Mouse (Mus musculus) liver, postnatal 0 days (tissue): ENCODE data around the gene Gm6525. TPM values are rescaled to one million over a fixed set of nuclear protein-coding genes. Genes with fewer than 3 reads are reported as not detected.

ENCODE experiments used
- ATAC-seq: fragments of 200-750 bp; cut with Nextera tagmentation; 2 replicates; pipeline ENCODE4 v1.8.0; 2017; ENCODE audit warnings: mild to moderate bottlenecking, moderate library complexity
- DNase-seq: peaks from one replicate; pipeline ENCODE4 v3.0.0-alpha.2; 2016
- H3K27ac ChIP-seq: fragments of 300-500 bp; sonication (generic); 2 replicates; pipeline ENCODE4 v1.5.1; 2014; ENCODE audit warnings: antibody characterized with exemption, moderate library complexity, mild to moderate bottlenecking, low read depth
- H3K27me3 ChIP-seq: fragments of 300-500 bp; sonication (generic); 2 replicates; pipeline ENCODE4 v1.6.1; 2014; ENCODE audit warnings: low read length, control low read depth, mixed read lengths; ENCODE audit not compliant: insufficient read depth
- H3K36me3 ChIP-seq: fragments of 300-500 bp; sonication (generic); replicated peaks from 2 replicates; pipeline ENCODE4 v1.6.1; 2014; ENCODE audit warnings: mild to moderate bottlenecking, control low read depth, low read length, moderate library complexity, mixed read lengths; ENCODE audit not compliant: insufficient read depth
- H3K4me1 ChIP-seq: fragments of 300-500 bp; sonication (generic); 2 replicates; pipeline ENCODE4 v1.6.1; 2014; ENCODE audit warnings: antibody characterized with exemption, mild to moderate bottlenecking, control low read depth; ENCODE audit not compliant: insufficient read depth
- H3K4me2 ChIP-seq: fragments of 300-500 bp; sonication (generic); 2 replicates; pipeline ENCODE4 v1.6.1; 2014; ENCODE audit warnings: low read depth, mild to moderate bottlenecking, low read length, moderate library complexity, mixed read lengths
- H3K4me3 ChIP-seq: fragments of 300-500 bp; sonication (generic); 2 replicates; pipeline ENCODE4 v1.5.1; 2014; ENCODE audit warnings: low read depth, low read length
- H3K9ac ChIP-seq: fragments of 300-500 bp; sonication (generic); replicated peaks from 2 replicates; pipeline ENCODE4 v1.6.1; 2014; ENCODE audit warnings: mild to moderate bottlenecking, moderate library complexity
- H3K9me3 ChIP-seq: fragments of 300-500 bp; sonication (generic); 2 replicates; pipeline ENCODE4 v1.6.1; 2016; ENCODE audit warnings: mild to moderate bottlenecking, control low read depth, low read length, mixed read lengths
- CTCF ChIP-seq: sonication (generic); IDR thresholded peaks from 2 replicates; pipeline ENCODE4 v1.5.1; 2016; ENCODE audit warnings: antibody characterized with exemption, low read depth
- EP300 ChIP-seq: IDR thresholded peaks from 2 replicates; pipeline ENCODE4 v1.6.1; 2016; ENCODE audit warnings: antibody characterized with exemption, low read depth, mild to moderate bottlenecking
- WGBS: fragments of 180-500 bp; shearing (Covaris S2); extraction: QIAGEN DNeasy Blood & Tissue Kit; methylation state at CpG from one replicate; pipeline ENCODE4 v1.1.7; 2014; ENCODE audit not compliant: insufficient replicate concordance; 5-methylcytosine and 5-hydroxymethylcytosine counted together
- polyA plus RNA-seq: library from polyadenylated mRNA; unstranded; fragments of >200 nt; fragmentation: Nextera tagmentation; extraction: Ambion mirVana; gene quantifications from 2 replicates; pipeline ENCODE4 v1.2.1, GENCODE M21; 2015

Gm6525 gene
- polyA plus RNA-seq, 1 experiment from 2014 or later, result 0.21 TPM

- ATAC-seq (no peak), DNase-seq (no peak)
- peaks cover 16% of the 10 kb centered on the region for H3K27me3 ChIP-seq
- H3K4me2 ChIP-seq, result peak overlapping the region; percentile 57; the same call in 1 of the 2 replicates
- WGBS, result 21% methylated on average over 9 of the region's 9 CpGs
- no peaks in the 10 kb centered on the region for H3K9me3 ChIP-seq
- H3K9ac ChIP-seq, result no peak overlapping the region
- H3K4me3 ChIP-seq, result no peak overlapping the region
- peaks cover 9% of the 10 kb centered on the region; the same call in 1 of the 2 replicates for H3K4me1 ChIP-seq
- TF ChIP-seq EP300 (no peak), CTCF (no peak)
- no peak overlapping the region for H3K27ac ChIP-seq
- no peaks in the 10 kb centered on the region for H3K36me3 ChIP-seq
Observed at GRCm38 (mm10) chr3:84219720-84220273, 45.9 kb downstream of the Gm6525 start.

DNA sequence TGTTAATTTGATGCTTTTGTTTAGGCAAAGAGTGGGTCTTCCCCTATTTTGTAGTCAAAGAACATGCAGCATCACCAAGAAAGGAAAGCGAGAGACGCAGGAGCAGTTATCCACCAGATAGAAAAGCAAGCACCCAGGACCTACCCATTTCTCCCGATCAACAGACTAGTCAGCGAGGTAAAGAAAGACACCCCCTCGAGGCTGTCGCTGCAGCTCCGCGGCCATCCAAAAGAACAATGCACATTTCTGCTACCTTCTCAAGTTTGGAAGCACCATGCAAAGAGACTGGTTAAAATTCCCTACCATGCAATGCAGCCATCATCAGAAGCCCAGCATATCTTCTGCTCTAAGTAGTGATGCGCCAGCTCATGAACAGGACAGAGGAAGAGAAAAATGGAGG lies 46.4 kb downstream of the Gm6525 start:
- no peak for TF ChIP-seq EP300
- no peak for TF ChIP-seq CTCF

DNA sequence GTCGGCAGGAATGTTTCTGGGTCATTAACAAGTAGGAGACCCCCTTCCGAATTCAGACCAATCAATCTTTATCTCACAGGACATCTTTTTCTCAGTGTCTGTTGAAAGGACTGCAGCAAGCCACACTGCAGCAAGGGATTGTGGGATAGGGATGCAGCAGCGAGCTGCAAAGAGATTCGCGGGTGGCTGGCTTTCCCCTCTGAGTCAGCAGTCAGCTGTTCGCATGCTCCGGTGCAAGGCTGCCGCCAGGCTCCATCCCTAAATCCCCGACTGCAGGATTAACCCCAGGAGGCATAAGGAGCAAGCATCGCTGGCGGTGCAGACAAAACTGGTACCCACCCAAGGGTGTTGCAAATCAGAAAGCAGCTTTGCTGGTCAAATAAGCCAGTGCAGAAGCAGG lies 46.8 kb downstream of the Gm6525 start:
- peak overlapping the region; percentile 57 for H3K4me2 ChIP-seq

More for the DNA sequence above, 46.4 kb downstream of the Gm6525 start:
- no peaks in the 10 kb centered on the region for H3K36me3 ChIP-seq
- peak overlapping the region; percentile 57 for H3K4me2 ChIP-seq
- DNase-seq (no peak), ATAC-seq (no peak)
- WGBS, result 13% methylated on average over 9 of the region's 9 CpGs
- no peaks in the 10 kb centered on the region for H3K9me3 ChIP-seq
- no peak overlapping the region for H3K9ac ChIP-seq
- H3K27me3 ChIP-seq, result peaks cover 16% of the 10 kb centered on the region
- no peak overlapping the region for H3K27ac ChIP-seq
- H3K4me1 ChIP-seq, result peaks cover 5% of the 10 kb centered on the region; the same call in 1 of the 2 replicates
- peak overlapping the region; percentile 17; the same call in 1 of the 2 replicates for H3K4me3 ChIP-seq

More for the DNA sequence above, 46.8 kb downstream of the Gm6525 start:
- Histone ChIP-seq H3K4me3 (peak overlapping the region; percentile 17; the same call in 1 of the 2 replicates), H3K9me3 (no peaks in the 10 kb centered on the region), H3K9ac (no peak overlapping the region), H3K27me3 (peaks cover 16% of the 10 kb centered on the region), H3K27ac (no peak overlapping the region), H3K36me3 (no peaks in the 10 kb centered on the region), H3K4me1 (peaks cover 5% of the 10 kb centered on the region; the same call in 1 of the 2 replicates)
- ATAC-seq (no peak), DNase-seq (no peak)
- TF ChIP-seq CTCF (no peak), EP300 (no peak)
- WGBS, result 3% methylated on average over 11 of the region's 11 CpGs

Other genes with a start within 250 kb of the Gm6525 start
- gene Tmem131l, start 133.9 kb upstream of the Gm6525 start, polyA plus RNA-seq, result 19.1 and 20.2 TPM in 2 replicates
- gene Mnd1, start 18.3 kb upstream of the Gm6525 start, polyA plus RNA-seq, result 8.3 and 9.9 TPM in 2 replicates
- 2.7 and 2.9 TPM in 2 replicates for gene Trim2, start 132.8 kb downstream of the Gm6525 start, polyA plus RNA-seq